Mouse (Mus musculus): ENCODE measurements at regions not wholly inside any gene's neighbourhood (a gene's known extent, or its start where the extent isn't known, plus 50 kb on each side); places are given as distances from the start of the nearest gene placed in this dataset.
A peak's percentile ranks its signal among the peaks of the same experiment; 100 is the strongest.

DNA sequence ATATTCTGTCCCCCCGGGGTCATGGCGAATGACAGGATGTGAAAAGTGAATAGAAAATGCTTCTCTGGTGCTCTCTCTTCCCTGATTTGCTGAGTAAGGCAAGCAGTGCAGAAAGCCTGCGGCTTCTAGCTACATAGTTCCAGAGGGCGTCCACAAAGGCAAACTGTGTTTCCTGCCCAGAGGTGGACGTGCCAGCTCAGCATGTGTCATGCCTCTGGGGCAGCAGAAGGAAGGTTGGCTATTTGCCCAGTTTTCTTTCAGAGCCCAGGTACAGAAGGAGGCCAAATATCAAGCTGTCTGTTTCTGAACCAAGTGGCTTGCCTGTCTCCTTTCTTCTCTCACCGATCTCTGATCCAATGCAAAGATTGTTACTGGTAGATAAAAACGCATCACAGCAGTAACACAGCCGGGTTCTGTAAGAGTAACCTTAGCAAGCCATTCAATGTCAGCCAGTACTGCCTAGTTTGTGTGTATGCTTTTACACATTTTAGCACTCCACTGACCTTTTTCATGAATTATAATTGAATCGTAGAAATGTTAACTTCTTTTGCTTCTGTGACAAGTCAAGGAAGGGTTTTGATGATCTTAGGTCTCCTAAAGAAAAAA lies 223.3 kb upstream of the Impg1 start:
- peak; percentile 68 to 86 for DNase-seq

DNA sequence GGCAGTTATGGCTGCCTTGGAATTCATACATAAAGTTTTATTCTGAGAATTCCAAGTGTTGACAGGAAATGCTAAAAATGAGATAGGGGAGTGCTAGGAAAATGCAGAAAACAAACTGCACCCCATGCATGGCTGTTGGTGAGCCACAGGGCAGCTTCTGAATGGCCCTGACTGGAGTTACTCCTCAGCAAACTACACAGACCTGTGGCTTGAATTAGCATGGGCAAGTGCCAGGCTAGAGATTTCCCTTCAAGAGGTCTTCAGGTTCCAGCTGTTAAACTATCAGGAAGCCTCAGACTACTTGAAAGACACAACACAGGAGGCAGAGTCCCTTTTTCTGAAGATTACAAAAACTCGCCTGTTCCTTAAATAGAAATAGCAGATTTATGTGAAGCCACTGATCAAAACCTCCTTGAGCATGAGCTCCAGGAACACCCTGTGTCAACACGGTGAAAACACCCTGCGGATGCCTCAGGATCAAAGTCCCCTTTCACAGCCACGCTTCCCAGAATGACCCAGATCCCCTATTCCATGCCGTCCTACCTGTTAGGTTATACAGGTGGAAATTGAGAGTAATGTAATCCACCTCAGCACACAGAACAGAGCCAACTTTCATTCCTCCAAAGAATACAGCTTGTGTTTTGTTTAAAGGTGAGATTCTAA lies 217.9 kb upstream of the Impg1 start:
- peak; percentile 4 to 41 for DNase-seq

DNA sequence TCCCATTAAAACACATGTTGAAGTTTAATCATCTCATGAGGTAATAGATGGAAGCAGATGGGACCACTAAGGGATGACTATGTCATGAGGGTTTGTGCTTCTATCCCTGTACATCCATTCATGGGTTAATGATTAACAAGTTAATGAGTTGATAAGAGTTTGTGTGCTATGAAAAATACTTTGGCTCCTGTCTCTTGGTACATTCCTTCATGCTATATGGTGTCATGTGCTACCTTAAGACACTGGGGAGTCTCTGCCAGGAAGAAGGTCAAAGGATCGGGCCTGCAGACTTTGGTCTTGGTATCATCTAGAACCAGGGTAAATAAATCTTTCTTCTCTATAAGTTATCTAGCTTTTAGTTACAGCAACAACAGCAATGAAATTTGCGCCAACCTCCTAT lies 216.4 kb upstream of the Impg1 start:
- no peak for DNase-seq

DNA sequence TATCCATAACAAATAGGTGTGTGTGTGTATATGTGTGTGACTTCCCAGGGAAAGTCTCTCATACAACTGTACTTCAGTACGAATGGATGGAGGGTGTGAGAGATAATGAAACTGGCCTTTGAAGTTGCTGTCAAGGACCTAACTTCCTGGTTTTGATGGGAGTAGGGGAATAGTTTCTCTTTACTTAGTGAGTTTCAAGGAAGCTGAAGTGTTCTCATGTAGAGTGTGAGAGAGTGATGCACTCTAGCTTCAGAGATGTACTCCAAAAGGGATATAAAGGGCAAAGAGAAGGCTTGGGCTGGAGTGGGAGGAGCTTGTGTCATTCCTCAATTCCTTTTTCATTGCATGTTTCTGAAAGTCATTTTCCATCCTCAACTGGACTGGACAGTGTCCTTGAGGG lies 206.2 kb upstream of the Impg1 start:
- DNase-seq, result no peak

DNA sequence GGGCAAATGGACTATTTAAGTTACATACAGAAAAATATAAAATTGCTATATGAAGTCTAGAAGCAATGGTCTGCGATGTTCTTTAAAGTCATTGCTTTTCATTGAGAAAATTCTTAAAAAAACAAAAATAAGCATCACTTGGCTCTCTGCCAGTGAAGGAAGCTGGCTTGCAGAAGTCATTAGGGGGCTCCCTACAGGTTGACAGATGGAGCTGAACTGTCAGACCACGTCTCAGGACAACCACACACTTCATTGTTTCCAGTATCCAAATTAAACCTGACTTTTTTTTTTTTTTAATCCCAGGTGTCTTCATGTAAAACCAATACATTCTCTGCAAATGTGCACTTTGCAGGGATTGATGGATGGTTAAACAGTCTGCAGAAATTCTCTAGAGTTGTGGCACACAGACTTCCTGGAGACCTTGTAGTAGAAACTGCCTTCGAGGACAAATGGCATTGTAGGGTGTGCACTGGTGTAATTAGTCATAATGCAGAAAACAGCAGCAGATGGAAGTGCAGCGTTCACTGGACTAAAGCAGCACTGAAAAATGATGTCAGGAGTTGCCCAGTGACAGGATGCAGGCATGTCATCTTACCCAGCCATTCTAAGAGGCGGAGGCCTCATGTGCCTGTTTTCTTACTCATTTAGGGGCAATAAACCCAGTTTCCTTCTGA lies 203.4 kb upstream of the Impg1 start:
- DNase-seq, result no peak

DNA sequence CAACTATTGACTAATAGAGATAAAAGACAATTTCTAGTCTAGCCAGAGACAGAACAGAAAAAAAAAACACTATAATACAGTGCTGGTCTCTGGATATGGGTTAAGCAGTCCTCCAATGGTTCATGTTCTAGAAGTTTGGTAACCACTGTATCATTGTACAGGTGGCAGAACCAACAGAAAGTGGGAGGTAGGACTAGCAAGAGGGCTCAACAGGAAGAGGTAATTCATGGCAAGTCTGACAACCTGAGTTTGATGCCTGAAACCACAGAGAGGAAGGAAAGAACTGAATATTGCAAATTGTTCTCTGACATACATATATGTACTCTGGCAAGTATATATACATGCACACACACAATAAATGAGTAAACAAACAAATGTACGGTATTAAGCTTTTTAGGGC lies 193.5 kb upstream of the Impg1 start:
- DNase-seq, result no peak

DNA sequence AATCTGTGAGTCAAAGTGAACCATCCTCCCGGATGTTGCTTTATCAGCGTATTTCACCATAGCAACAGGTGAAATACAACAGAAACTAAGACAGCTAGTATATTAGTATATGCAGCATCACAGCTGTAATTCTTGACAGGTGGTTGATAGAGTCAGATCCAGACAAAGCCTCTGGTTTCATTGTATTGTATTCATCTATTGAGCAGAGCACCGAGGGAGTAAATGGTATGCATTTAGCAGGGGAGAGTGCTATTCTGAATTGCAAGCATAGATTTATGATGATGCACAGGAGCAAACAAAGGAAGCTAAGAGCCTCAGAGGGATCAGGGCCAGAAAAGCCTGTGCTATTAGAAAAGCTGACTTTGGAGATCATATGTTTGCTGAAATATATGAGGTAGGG lies 149.8 kb upstream of the Impg1 start:
- no peak for DNase-seq

DNA sequence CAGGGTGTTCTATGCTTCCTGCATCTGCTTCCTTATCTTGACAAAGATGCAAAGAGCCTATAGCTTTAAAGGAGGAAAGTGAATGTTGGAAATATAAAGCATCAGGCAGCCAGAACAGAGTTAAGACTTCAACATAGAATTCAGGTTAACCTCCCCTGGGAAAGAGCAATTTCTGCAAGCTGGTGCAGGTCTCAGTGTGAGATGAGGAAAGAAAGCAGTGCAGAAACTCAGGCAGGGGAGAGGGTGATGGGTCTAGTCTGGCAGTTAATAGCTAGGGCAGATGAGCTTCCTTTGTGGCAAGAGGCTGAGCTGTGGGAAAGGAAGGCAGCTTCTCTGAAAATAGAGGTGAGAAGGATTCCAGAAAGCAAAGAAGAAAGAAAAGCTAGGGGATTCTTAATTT lies 134.7 kb upstream of the Impg1 start:
- no peak for DNase-seq

DNA sequence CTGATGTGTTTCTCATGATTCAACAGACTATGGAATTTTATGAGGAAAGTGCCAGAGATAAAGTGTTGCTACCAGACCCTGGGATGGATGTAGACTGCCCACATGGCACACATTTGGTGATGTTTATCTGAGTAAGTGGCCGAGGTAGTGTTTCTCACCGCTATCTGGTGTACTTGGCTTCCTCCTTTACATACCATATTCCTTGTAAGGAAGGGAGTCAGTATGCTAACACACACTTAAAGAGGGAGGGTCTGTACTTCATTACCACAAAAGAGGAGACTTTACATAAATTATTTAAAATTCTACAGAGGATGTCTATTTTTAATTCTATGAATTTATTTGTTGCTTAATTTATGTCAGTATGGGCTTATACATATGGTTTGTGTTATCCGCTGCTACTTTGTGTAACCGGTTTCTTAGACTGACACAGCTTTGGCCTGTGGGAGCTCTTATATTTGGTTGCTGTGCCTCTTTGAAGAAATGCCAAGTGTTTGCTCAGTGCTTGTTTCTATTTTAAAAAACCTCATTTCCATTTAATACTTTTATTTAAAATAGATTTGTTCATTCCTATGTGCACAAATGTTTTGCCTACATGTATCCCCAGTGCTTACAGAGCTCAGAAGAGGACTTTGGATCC lies 100.2 kb upstream of the Impg1 start:
- no peak for DNase-seq

DNA sequence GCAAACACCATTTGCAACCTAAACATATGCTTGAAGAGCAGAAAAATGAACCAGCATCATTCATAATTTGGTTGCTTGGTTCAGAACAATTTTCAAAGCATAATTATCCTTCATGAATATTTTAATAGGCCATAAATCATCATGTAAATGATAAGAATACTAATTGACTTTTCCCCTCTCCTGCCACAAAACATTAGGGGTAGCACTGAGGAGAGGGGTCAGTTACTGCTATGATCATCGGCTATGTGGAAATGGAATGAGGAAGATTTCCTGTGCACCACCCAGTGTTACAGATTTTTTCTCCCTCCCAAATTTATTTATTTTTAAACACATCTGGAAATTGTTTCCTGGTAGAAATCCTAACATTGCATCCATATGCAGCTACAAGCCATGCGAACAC lies 98.4 kb upstream of the Impg1 start:
- no peak for DNase-seq

DNA sequence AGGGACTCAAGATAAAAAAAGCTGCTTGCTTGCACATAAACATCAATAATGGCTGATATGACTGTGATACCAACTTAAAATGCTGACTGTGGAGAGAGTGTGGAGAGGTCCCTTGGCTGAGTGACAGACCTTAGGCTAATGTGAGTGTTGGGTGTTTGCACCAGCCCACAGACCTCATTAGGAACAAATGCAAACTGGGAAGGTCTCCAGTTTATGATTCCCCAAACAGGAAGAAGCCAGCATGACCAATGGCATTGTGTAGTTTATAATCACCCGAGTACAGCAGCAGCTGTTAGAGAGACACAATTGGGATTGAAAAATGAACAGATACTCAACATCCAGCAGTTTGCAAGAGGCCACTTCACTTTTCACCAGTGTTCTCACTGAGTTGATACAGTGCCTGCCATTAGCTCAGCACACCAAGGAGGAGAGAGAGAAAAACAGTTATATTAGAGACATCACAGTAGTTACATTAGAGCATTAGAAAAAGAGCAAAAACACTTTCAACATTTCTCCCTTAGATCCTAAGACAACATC lies 90.3 kb upstream of the Impg1 start:
- DNase-seq, result no peak

All from kidney, postnatal 25 days (tissue).